Mouse (Mus musculus) lung, postnatal 0 days (tissue): ENCODE data around the gene Tnr.

Experiments used
- CTCF ChIP-seq: IDR thresholded peaks from 2 replicates; pipeline ENCODE4 v1.5.1; 2016; ENCODE audit warnings: antibody characterized with exemption, mild to moderate bottlenecking
- EP300 ChIP-seq: IDR thresholded peaks from 2 replicates; pipeline ENCODE4 v1.6.1; 2016; ENCODE audit warnings: antibody characterized with exemption, mild to moderate bottlenecking, control low read depth

- TF ChIP-seq CTCF (no peak), EP300 (no peak)
Measured at GRCm38 (mm10) chr1:159489853-159490435, 33.6 kb upstream of the Tnr start.
